8 mouse cellular contexts compared by ENCODE assay signal in genomic region chr5:37118242-37118641, GRCm38 (mm10). TPM values are rescaled to one million over a fixed set of nuclear protein-coding genes. Genes with fewer than 3 reads are reported as not detected.
DNase-seq lines count a peak whose midpoint lies in the region; ATAC-seq lines count a peak whose summit lies in the region.

No protein-coding gene starts in this region.

- 53% methylated on average over 4 of the region's 4 CpGs for WGBS in midbrain, embryonic 10.5 days
- 55% methylated on average over 4 of the region's 4 CpGs for WGBS in midbrain, embryonic 15.5 days
- 45% methylated on average over 4 of the region's 4 CpGs for WGBS in midbrain, embryonic 14.5 days

- no peak for ATAC-seq in midbrain, embryonic 15.5 days (replicated peaks)
- ATAC-seq in midbrain, embryonic 14.5 days (ENCODE audit: low FRiP score, low TSS enrichment), result no peak

- no peaks in the 10 kb centered on the region for H3K27me3 ChIP-seq in midbrain, embryonic 10.5 days (ENCODE audit: low read depth, poor library complexity, severe bottlenecking)
- no peaks in the 10 kb centered on the region for H3K27me3 ChIP-seq in midbrain, embryonic 15.5 days (replicated peaks)
- H3K27me3 ChIP-seq in midbrain, embryonic 14.5 days (ENCODE audit: control insufficient read depth, insufficient read depth, low read length), result no peaks in the 10 kb centered on the region

- H3K9ac ChIP-seq in midbrain, embryonic 15.5 days, result no peak overlapping the region
- no peak overlapping the region for H3K9ac ChIP-seq in midbrain, embryonic 14.5 days (replicated peaks; ENCODE audit: low read length)

- H3K4me3 ChIP-seq in midbrain, embryonic 10.5 days, result no peak overlapping the region
- H3K4me3 ChIP-seq in midbrain, embryonic 15.5 days, result no peak overlapping the region
- H3K4me3 ChIP-seq in midbrain, embryonic 14.5 days (replicated peaks; ENCODE audit: low read depth, low read length), result no peak overlapping the region

- DNase-seq in cerebellum, postnatal 10 days, result peak; percentile 56 to 63
- no peak for DNase-seq in cerebellum, adult 11-12 months
- DNase-seq in midbrain, embryonic 10.5 days (ENCODE audit: low spot score), result peak; percentile 32
- DNase-seq in embryo, embryonic 10.5 days (ENCODE audit: low spot score), result peak; percentile 67
- DNase-seq in midbrain, embryonic 14.5 days, result peak; percentile 81
- no peak for DNase-seq in layer of hippocampus, adult 9-10 months (ENCODE audit: low spot score)
- DNase-seq in layer of hippocampus, postnatal 14 days (ENCODE audit: low spot score in 2 of 2), result no peak

- H3K9me3 ChIP-seq in midbrain, embryonic 10.5 days (replicated peaks), result no peaks in the 10 kb centered on the region
- H3K9me3 ChIP-seq in midbrain, embryonic 15.5 days, result no peaks in the 10 kb centered on the region
- no peaks in the 10 kb centered on the region for H3K9me3 ChIP-seq in midbrain, embryonic 14.5 days (ENCODE audit: control insufficient read depth, low read length)

- no peaks in the 10 kb centered on the region for H3K4me1 ChIP-seq in midbrain, embryonic 10.5 days
- no peaks in the 10 kb centered on the region for H3K4me1 ChIP-seq in midbrain, embryonic 15.5 days
- H3K4me1 ChIP-seq in midbrain, embryonic 14.5 days (ENCODE audit: control insufficient read depth, insufficient read depth, low read length), result no peaks in the 10 kb centered on the region

- H3K36me3 ChIP-seq in midbrain, embryonic 10.5 days, result no peaks in the 10 kb centered on the region
- H3K36me3 ChIP-seq in midbrain, embryonic 15.5 days (replicated peaks), result peaks cover 4% of the 10 kb centered on the region; the same call in 1 of the 2 replicates
- H3K36me3 ChIP-seq in midbrain, embryonic 14.5 days (ENCODE audit: control insufficient read depth, insufficient read depth, low read length), result peaks cover 21% of the 10 kb centered on the region

- no peak overlapping the region for H3K4me2 ChIP-seq in midbrain, embryonic 15.5 days
- H3K4me2 ChIP-seq in midbrain, embryonic 14.5 days (ENCODE audit: low read length), result no peak overlapping the region

- no peak overlapping the region for H3K27ac ChIP-seq in midbrain, embryonic 10.5 days (replicated peaks)
- no peak overlapping the region for H3K27ac ChIP-seq in midbrain, embryonic 15.5 days
- no peak overlapping the region for H3K27ac ChIP-seq in midbrain, embryonic 14.5 days (replicated peaks; ENCODE audit: low read depth, low read length)

RNA-seq across cellular contexts. Expression of gene Gm1043, which starts 33.1 kb away (rescaled TPM):
- polyA plus RNA-seq in midbrain, embryonic 10.5 days (2016; fragmentation: Nextera tagmentation; extraction: Ambion mirVana), result 0.01 and 0.05 TPM in 2 replicates
- polyA plus RNA-seq in midbrain, embryonic 15.5 days (2015; fragmentation: Nextera tagmentation; extraction: Ambion mirVana), result 2.6 and 2.8 TPM in 2 replicates
- polyA plus RNA-seq in midbrain, embryonic 14.5 days (2014; fragmentation: Nextera tagmentation; extraction: Ambion mirVana), result 1.7 and 2.0 TPM in 2 replicates
- 10 to 100 TPM; 17.5 to 21.6 TPM for total RNA-seq in layer of hippocampus, postnatal 14 days (2021)

Comparison
In these comparisons a context has a peak if more than half of its experiments do, and no peak if none do; other contexts are left out.
1. DNase-seq: peak in cerebellum, postnatal 10 days (2 of 2), midbrain, embryonic 10.5 days (single experiment), embryo, embryonic 10.5 days (single experiment) and midbrain, embryonic 14.5 days (single experiment); none in cerebellum, adult 11-12 months (single experiment), layer of hippocampus, adult 9-10 months (single experiment) and layer of hippocampus, postnatal 14 days (0 of 2).